Mouse (Mus musculus) embryonic facial prominence, embryonic 10.5 days (tissue): ENCODE results near the gene Baz2b. TPM values are rescaled to one million over a fixed set of nuclear protein-coding genes. Genes with fewer than 3 reads are reported as not detected.

Source experiments
- DNase-seq: peaks from one replicate; pipeline ENCODE4 v3.0.0-alpha.2; 2017; ENCODE audit warnings: low spot score
- H3K27ac ChIP-seq: fragments of 300-500 bp; sonication (generic); replicated peaks from 2 replicates; pipeline ENCODE4 v1.5.1; 2016; ENCODE audit warnings: mild to moderate bottlenecking
- H3K27me3 ChIP-seq: fragments of 300-500 bp; sonication (generic); replicated peaks from 2 replicates; pipeline ENCODE4 v1.6.1; 2016; ENCODE audit warnings: low read depth, mild to moderate bottlenecking; ENCODE audit not compliant: poor library complexity, severe bottlenecking
- H3K36me3 ChIP-seq: fragments of 300-500 bp; sonication (generic); replicated peaks from 2 replicates; pipeline ENCODE4 v1.6.1; 2016; ENCODE audit warnings: mild to moderate bottlenecking, moderate library complexity
- H3K4me1 ChIP-seq: fragments of 300-500 bp; sonication (generic); 2 replicates; pipeline ENCODE4 v1.6.1; 2016
- H3K4me3 ChIP-seq: fragments of 300-500 bp; sonication (generic); 2 replicates; pipeline ENCODE4 v1.5.1; 2016; ENCODE audit warnings: mild to moderate bottlenecking, moderate library complexity
- H3K9me3 ChIP-seq: fragments of 300-500 bp; sonication (generic); 2 replicates; pipeline ENCODE4 v1.6.1; 2016; ENCODE audit warnings: mild to moderate bottlenecking
- WGBS: fragments of 180-500 bp; shearing (Covaris S2); methylation state at CpG from one replicate; pipeline ENCODE4 v1.1.7; 2016; 5-methylcytosine and 5-hydroxymethylcytosine counted together
- polyA plus RNA-seq: library from polyadenylated mRNA; unstranded; fragments of >200 nt; fragmentation: Nextera tagmentation; extraction: Ambion mirVana; gene quantifications from 2 replicates; pipeline ENCODE4 v1.2.1, GENCODE M21; 2016

Gene Baz2b
- polyA plus RNA-seq, 1 experiment from 2014 or later = 63.6 TPM

GRCm38 (mm10) chr2:60216547-60217153 is 7.0 kb upstream of the Baz2b start:
- no peak for DNase-seq
- peaks cover 80% of the 10 kb centered on the region for H3K36me3 ChIP-seq
- H3K4me3 ChIP-seq = no peak overlapping the region
- no peak overlapping the region for H3K27ac ChIP-seq
- no peaks in the 10 kb centered on the region for H3K27me3 ChIP-seq
- 94% methylated on average over 4 of the region's 4 CpGs for WGBS
- H3K4me1 ChIP-seq = peaks cover 5% of the 10 kb centered on the region; the same call in 1 of the 2 replicates
- H3K9me3 ChIP-seq = no peaks in the 10 kb centered on the region

DNA sequence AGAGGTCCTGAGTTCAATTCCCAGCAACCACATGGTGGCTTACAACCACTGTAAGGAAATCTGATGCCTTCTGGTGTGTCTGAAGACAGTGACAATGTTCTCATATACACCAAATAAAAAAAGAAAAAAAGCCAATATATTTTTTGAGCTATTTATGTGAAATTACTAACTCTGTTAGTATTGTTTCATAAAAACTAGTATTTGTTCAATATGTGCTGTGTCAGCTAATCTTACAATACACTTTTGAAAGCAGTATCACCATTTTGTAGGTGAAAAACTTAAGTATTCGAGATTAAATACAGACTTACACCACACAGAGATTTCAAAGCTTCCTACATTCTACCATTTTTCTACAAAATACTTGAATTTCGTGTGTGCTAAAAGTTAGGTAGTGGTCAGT is 5.0 kb upstream of the Baz2b start:
- H3K27ac ChIP-seq = no peak overlapping the region
- DNase-seq = no peak
- H3K36me3 ChIP-seq = peaks cover 75% of the 10 kb centered on the region
- H3K4me1 ChIP-seq = peaks cover 14% of the 10 kb centered on the region
- no peak overlapping the region for H3K4me3 ChIP-seq
- 95% methylated on average over 2 of the region's 2 CpGs for WGBS
- no peaks in the 10 kb centered on the region for H3K27me3 ChIP-seq
- H3K9me3 ChIP-seq = no peaks in the 10 kb centered on the region

- no peaks in the 10 kb centered on the region for H3K27me3 ChIP-seq
- no peaks in the 10 kb centered on the region for H3K9me3 ChIP-seq
- no peak overlapping the region for H3K27ac ChIP-seq
- peaks cover 23% of the 10 kb centered on the region for H3K4me1 ChIP-seq
- H3K36me3 ChIP-seq = peaks cover 55% of the 10 kb centered on the region
- H3K4me3 ChIP-seq = no peak overlapping the region
- DNase-seq = no peak
Observed at GRCm38 (mm10) chr2:60212488-60212887, 2.8 kb upstream of the Baz2b start.

DNA sequence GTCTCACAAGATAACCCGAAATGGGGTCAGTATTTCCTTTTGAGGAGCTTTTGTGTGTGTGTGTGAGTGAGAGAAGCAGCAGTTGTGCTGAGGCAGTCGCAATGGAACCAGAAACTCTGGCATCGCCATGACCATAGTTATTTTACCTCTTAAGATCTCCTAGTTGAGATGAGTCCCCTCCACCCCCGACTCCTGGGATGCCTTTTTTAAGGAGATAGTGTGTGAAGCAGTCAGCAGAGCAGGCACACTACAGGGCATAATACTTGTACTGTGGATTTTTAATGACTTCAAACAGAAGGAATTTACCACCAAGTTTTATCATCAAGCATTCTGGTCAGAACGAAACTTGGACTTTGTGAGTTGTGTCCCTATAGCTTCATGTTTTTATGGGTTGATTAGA is 1.2 kb upstream of the Baz2b start:
- peak overlapping the region; percentile 99 for H3K27ac ChIP-seq
- no peaks in the 10 kb centered on the region for H3K9me3 ChIP-seq
- H3K27me3 ChIP-seq = no peaks in the 10 kb centered on the region
- 31% methylated on average over 5 of the region's 5 CpGs for WGBS
- DNase-seq = no peak
- peaks cover 43% of the 10 kb centered on the region for H3K36me3 ChIP-seq
- peaks cover 23% of the 10 kb centered on the region for H3K4me1 ChIP-seq
- peak overlapping the region; percentile 99 for H3K4me3 ChIP-seq

- H3K4me3 ChIP-seq = peak overlapping the region; percentile 99
- DNase-seq = peak; percentile 71
- H3K9me3 ChIP-seq = no peaks in the 10 kb centered on the region
- peak overlapping the region; percentile 99 for H3K27ac ChIP-seq
- 1% methylated on average over 35 of the region's 35 CpGs for WGBS
- H3K27me3 ChIP-seq = no peaks in the 10 kb centered on the region
- peaks cover 23% of the 10 kb centered on the region for H3K4me1 ChIP-seq
- peaks cover 42% of the 10 kb centered on the region for H3K36me3 ChIP-seq
Observed at GRCm38 (mm10) chr2:60209122-60209611, 472 bp downstream of the Baz2b start.

- H3K9me3 ChIP-seq = no peaks in the 10 kb centered on the region
- no peak for DNase-seq
- peaks cover 9% of the 10 kb centered on the region for H3K4me1 ChIP-seq
- H3K27ac ChIP-seq = no peak overlapping the region
- no peaks in the 10 kb centered on the region for H3K27me3 ChIP-seq
- H3K4me3 ChIP-seq = no peak overlapping the region
- H3K36me3 ChIP-seq = peaks cover 18% of the 10 kb centered on the region
- WGBS = 81% methylated on average over 6 of the region's 6 CpGs
Observed at GRCm38 (mm10) chr2:60205795-60206194, 3.8 kb downstream of the Baz2b start.

DNA sequence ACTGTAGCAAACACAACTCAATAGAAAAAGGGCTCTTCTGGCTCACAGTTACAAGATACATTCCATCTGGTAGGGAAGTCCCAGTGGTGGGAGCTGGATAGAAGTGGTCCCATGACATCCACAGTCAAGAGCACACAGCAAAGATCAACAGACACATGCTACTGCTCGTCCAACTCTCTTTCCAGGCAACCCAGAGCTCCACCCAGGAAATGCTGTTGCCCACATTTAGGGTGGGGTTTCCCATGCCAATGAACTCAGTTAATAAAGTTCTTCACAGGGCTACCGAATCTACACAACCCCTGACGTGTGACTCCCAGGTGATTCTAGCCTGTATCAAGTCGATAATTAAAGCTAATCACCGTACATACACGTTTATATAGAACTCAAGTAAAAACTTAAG is 5.5 kb downstream of the Baz2b start:
- no peaks in the 10 kb centered on the region for H3K9me3 ChIP-seq
- no peak for DNase-seq
- H3K4me3 ChIP-seq = no peak overlapping the region
- peaks cover 18% of the 10 kb centered on the region for H3K36me3 ChIP-seq
- H3K27ac ChIP-seq = no peak overlapping the region
- 89% methylated on average over 6 of the region's 6 CpGs for WGBS
- H3K4me1 ChIP-seq = peaks cover 8% of the 10 kb centered on the region
- no peaks in the 10 kb centered on the region for H3K27me3 ChIP-seq

GRCm38 (mm10) chr2:60203733-60204132 is 5.9 kb downstream of the Baz2b start:
- Histone ChIP-seq H3K36me3 (peaks cover 18% of the 10 kb centered on the region), H3K27me3 (no peaks in the 10 kb centered on the region), H3K9me3 (no peaks in the 10 kb centered on the region), H3K27ac (no peak overlapping the region), H3K4me3 (no peak overlapping the region), H3K4me1 (peaks cover 8% of the 10 kb centered on the region)
- WGBS = 96% methylated on average over 4 of the region's 4 CpGs
- DNase-seq = no peak

DNA sequence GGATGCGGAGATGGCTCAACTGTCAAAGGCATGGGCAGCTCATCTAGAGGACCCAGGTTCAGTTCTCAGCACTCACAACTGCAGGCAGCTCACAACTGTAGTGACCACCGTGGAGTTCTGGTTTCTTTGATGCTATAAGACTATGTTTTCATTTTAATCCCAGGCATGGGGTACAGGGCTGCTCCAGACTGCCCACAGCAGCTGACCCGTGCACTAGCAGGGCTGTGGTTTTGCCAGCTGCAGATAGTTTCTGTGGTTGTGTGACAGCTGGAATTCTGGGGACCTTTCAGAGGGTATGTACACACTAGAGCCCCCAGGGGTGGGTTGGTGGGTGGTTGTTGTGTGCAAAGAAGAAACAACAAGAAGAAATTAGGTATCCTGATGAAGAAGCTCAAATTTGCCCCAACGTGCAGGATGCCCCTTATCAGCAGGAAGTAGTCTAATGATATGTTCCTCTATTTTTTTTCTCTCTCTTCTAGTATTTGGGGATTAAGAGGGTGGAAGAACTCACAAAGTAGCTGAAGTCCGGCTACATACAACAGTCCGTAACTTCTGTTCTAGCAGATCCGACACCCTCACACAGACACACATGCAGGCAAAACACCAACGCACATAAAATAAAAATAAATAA is 6.6 kb downstream of the Baz2b start:
- Histone ChIP-seq H3K27ac (no peak overlapping the region), H3K27me3 (no peaks in the 10 kb centered on the region), H3K4me1 (peaks cover 4% of the 10 kb centered on the region; the same call in 1 of the 2 replicates), H3K4me3 (no peak overlapping the region), H3K36me3 (peaks cover 18% of the 10 kb centered on the region), H3K9me3 (no peaks in the 10 kb centered on the region)
- DNase-seq = no peak
- 85% methylated on average over 8 of the region's 8 CpGs for WGBS

DNA sequence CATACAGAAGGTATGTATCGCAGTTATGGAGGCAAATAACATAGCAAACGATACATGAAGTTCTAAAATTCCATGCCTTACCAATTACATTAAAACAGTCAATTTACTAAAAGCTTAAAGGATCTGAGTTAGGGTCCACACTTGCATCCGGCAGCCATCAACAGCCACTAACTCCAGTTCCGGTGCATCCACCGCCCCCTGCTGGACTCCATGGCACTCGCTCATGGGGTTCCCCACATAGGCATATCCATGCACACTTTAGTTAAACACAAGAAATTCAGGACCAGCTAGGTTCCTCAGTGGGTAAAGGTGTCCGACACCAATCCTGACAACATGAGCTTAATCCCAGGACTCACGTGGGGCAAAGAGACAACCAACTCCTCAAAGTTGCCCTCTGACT is 9.0 kb downstream of the Baz2b start:
- WGBS = 50% methylated on average over 8 of the region's 8 CpGs

GRCm38 (mm10) chr2:60200051-60200562 is 9.5 kb downstream of the Baz2b start:
- Histone ChIP-seq H3K27ac (no peak overlapping the region), H3K4me3 (no peak overlapping the region), H3K36me3 (peaks cover 7% of the 10 kb centered on the region), H3K4me1 (no peaks in the 10 kb centered on the region), H3K27me3 (no peaks in the 10 kb centered on the region), H3K9me3 (no peaks in the 10 kb centered on the region)
- WGBS = 96% methylated on average over 5 of the region's 5 CpGs
- DNase-seq = no peak

More for the DNA sequence above, 9.0 kb downstream of the Baz2b start:
- Histone ChIP-seq H3K27ac (no peak overlapping the region), H3K4me3 (no peak overlapping the region), H3K36me3 (peaks cover 13% of the 10 kb centered on the region), H3K9me3 (no peaks in the 10 kb centered on the region), H3K4me1 (no peaks in the 10 kb centered on the region), H3K27me3 (no peaks in the 10 kb centered on the region)
- DNase-seq = peak; percentile 74

- no peaks in the 10 kb centered on the region for H3K36me3 ChIP-seq
- no peak for DNase-seq
- no peaks in the 10 kb centered on the region for H3K9me3 ChIP-seq
- H3K4me3 ChIP-seq = no peak overlapping the region
- H3K27me3 ChIP-seq = no peaks in the 10 kb centered on the region
- H3K27ac ChIP-seq = no peak overlapping the region
- WGBS = 46% methylated on average over 1 of the region's 1 CpGs
- H3K4me1 ChIP-seq = no peaks in the 10 kb centered on the region
Observed at GRCm38 (mm10) chr2:60196841-60197240, 12.8 kb downstream of the Baz2b start.

DNA sequence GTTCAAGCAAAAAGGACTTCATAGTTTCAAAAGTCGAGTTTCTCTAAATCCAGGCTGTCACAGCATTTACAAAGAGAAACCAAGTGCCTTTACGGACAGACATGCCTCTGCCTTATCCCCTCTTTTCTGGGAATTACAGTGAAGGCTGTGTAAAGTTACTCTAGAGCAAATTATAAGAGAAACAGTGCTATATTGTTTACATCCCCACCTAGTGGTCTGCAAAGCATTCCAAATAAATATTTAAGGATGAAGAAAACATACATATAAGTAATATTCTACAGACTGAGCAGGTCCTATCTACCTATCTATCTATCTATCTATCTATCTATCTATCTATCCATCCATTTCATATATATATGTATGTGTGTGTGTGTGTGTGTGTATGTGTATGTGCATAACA is 27.9 kb downstream of the Baz2b start:
- no peaks in the 10 kb centered on the region for H3K27me3 ChIP-seq
- no peaks in the 10 kb centered on the region for H3K36me3 ChIP-seq
- WGBS = 65% methylated on average over 2 of the region's 2 CpGs
- no peak overlapping the region for H3K27ac ChIP-seq
- H3K4me1 ChIP-seq = 0 out of 2 replicates have a peak, but pooled peaks cover 3% of the 10 kb centered on the region
- no peak for DNase-seq
- H3K9me3 ChIP-seq = no peaks in the 10 kb centered on the region
- H3K4me3 ChIP-seq = no peak overlapping the region
